Comparison of ENCODE assay signal across 8 mouse cellular contexts in genomic region chr1:177794866-177795265, GRCm38 (mm10). TPM values are rescaled to one million over a fixed set of nuclear protein-coding genes. Genes with fewer than 3 reads are reported as not detected.
DNase-seq lines count a peak whose midpoint lies in the region; ATAC-seq and TF ChIP-seq lines count a peak whose summit lies in the region.

No protein-coding gene starts in this region.

- no peaks in the 10 kb centered on the region for H3K36me3 ChIP-seq in lung, embryonic 14.5 days (ENCODE audit: insufficient read depth)
- peaks cover 5% of the 10 kb centered on the region; the same call in 1 of the 2 replicates for H3K36me3 ChIP-seq in hindbrain, embryonic 10.5 days
- peaks cover 6% of the 10 kb centered on the region; the same call in 1 of the 2 replicates for H3K36me3 ChIP-seq in liver, embryonic 12.5 days

- H3K4me2 ChIP-seq in lung, embryonic 14.5 days: peak overlapping the region; percentile 81
- peak overlapping the region; percentile 90 for H3K4me2 ChIP-seq in liver, embryonic 12.5 days

- 0 out of 2 replicates have a peak, but pooled peaks cover 5% of the 10 kb centered on the region for H3K4me1 ChIP-seq in lung, embryonic 14.5 days (ENCODE audit: insufficient read depth)
- H3K4me1 ChIP-seq in hindbrain, embryonic 10.5 days (replicated peaks): peaks cover 31% of the 10 kb centered on the region
- H3K4me1 ChIP-seq in liver, embryonic 12.5 days: peaks cover 34% of the 10 kb centered on the region

- H3K27me3 ChIP-seq in lung, embryonic 14.5 days (ENCODE audit: insufficient read depth, low read length): no peaks in the 10 kb centered on the region
- no peaks in the 10 kb centered on the region for H3K27me3 ChIP-seq in hindbrain, embryonic 10.5 days (ENCODE audit: insufficient read depth, poor library complexity, severe bottlenecking)
- 0 out of 2 replicates have a peak, but pooled peaks cover 5% of the 10 kb centered on the region for H3K27me3 ChIP-seq in liver, embryonic 12.5 days (replicated peaks)

- H3K9ac ChIP-seq in lung, embryonic 14.5 days: peak overlapping the region; percentile 90
- H3K9ac ChIP-seq in liver, embryonic 12.5 days: peak overlapping the region; percentile 95

- no peak overlapping the region for H3K27ac ChIP-seq in lung, embryonic 14.5 days (ENCODE audit: low read depth)
- H3K27ac ChIP-seq in hindbrain, embryonic 10.5 days: peak overlapping the region; percentile 96
- 0 out of 2 replicates have a peak overlapping the region, but pooled peaks have one; percentile 8 for H3K27ac ChIP-seq in liver, embryonic 12.5 days

- peak; percentile 19 for DNase-seq in lung, embryonic 14.5 days
- DNase-seq in lung, postnatal 4 days: no peak
- peak; percentile 25 for DNase-seq in c-Kit-positive CD71-positive TER-119-negative erythroid progenitor cells, embryonic 14.5 days (ENCODE audit: low read depth)
- DNase-seq in hindbrain, embryonic 10.5 days (ENCODE audit: low spot score): peak; percentile 23
- peak; percentile 8 for DNase-seq in retina, postnatal 1 day
- DNase-seq in Muller cell, postnatal 12 days (ENCODE audit: inconsistent ontology term): no peak
- no peak for DNase-seq in right cerebral cortex, postnatal 36 days (ENCODE audit: low spot score in 2 of 2)

- H3K9me3 ChIP-seq in lung, embryonic 14.5 days (ENCODE audit: low read depth, low read length): peaks cover under 1% of the 10 kb centered on the region; the same call in 1 of the 2 replicates
- no peaks in the 10 kb centered on the region for H3K9me3 ChIP-seq in hindbrain, embryonic 10.5 days
- 0 out of 2 replicates have a peak, but pooled peaks cover 2% of the 10 kb centered on the region for H3K9me3 ChIP-seq in liver, embryonic 12.5 days (replicated peaks)

- peak overlapping the region; percentile 88 for H3K4me3 ChIP-seq in lung, embryonic 14.5 days (ENCODE audit: low read depth, low read length)
- peak overlapping the region; percentile 89 for H3K4me3 ChIP-seq in hindbrain, embryonic 10.5 days
- H3K4me3 ChIP-seq in liver, embryonic 12.5 days: peak overlapping the region; percentile 93

- WGBS in lung, embryonic 14.5 days: 6% methylated on average over 8 of the region's 8 CpGs
- WGBS in hindbrain, embryonic 10.5 days: 8% methylated on average over 8 of the region's 8 CpGs
- WGBS in liver, embryonic 12.5 days (ENCODE audit: insufficient replicate concordance): 8% methylated on average over 8 of the region's 8 CpGs

- TF ChIP-seq CTCF in lung, embryonic 14.5 days (IDR thresholded peaks at IDR 0.05; ENCODE audit: low read depth): no peak

- ATAC-seq in lung, embryonic 14.5 days (ENCODE audit: insufficient read depth): no peak
- ATAC-seq in liver, embryonic 12.5 days: no peak

RNA-seq across cellular contexts. Expression of gene Adss, which starts 1.4 kb away (rescaled TPM):
- polyA plus RNA-seq in lung, embryonic 14.5 days (2014; fragmentation: Nextera tagmentation; extraction: Ambion mirVana): 63.1 and 64.2 TPM in 2 replicates
- 42.4 and 54.7 TPM in 2 replicates for polyA plus RNA-seq in hindbrain, embryonic 10.5 days (2016; fragmentation: Nextera tagmentation; extraction: Ambion mirVana)
- polyA plus RNA-seq in liver, embryonic 12.5 days (2016; fragmentation: Nextera tagmentation; extraction: Ambion mirVana): 23.7 and 25.4 TPM in 2 replicates

Comparison
In these comparisons a context has a peak if more than half of its experiments do, and no peak if none do; other contexts are left out.
1. DNase-seq: peak in lung, embryonic 14.5 days (single experiment), c-Kit-positive CD71-positive TER-119-negative erythroid progenitor cells, embryonic 14.5 days (single experiment), hindbrain, embryonic 10.5 days (single experiment) and retina, postnatal 1 day (single experiment); none in lung, postnatal 4 days (0 of 2), Muller cell, postnatal 12 days (single experiment) and right cerebral cortex, postnatal 36 days (0 of 2).
2. Peak in every context shown above with its lines, with median percentiles within 50 percentile points of each other: H3K4me3 ChIP-seq.